In genomic region chr5:86352966-86353365, GRCm38 (mm10) we compare ENCODE assay signal across 9 mouse cellular contexts. TPM values are rescaled to one million over a fixed set of nuclear protein-coding genes. Genes with fewer than 3 reads are reported as not detected.
DNase-seq lines count a peak whose midpoint lies in the region; ATAC-seq and TF ChIP-seq lines count a peak whose summit lies in the region.
"Had no signal": no experiment of that assay in that cellular context is flagged by ENCODE, and none has a peak within 500 bp of the region (broad histone marks: within the 10 kb centered on the region; RNA-seq: fewer than 3 reads in every experiment).

No protein-coding gene starts in this region.

- no peaks in the 10 kb centered on the region for H3K27me3 ChIP-seq in forebrain, embryonic 11.5 days (ENCODE audit: control insufficient read depth, insufficient read depth, low read length)
- H3K27me3 ChIP-seq in forebrain, embryonic 10.5 days (ENCODE audit: poor library complexity, severe bottlenecking), result no peaks in the 10 kb centered on the region
- no peaks in the 10 kb centered on the region for H3K27me3 ChIP-seq in midbrain, postnatal 0 days (ENCODE audit: insufficient read depth, low read length)
- H3K27me3 ChIP-seq in midbrain, embryonic 16.5 days (ENCODE audit: control insufficient read depth, insufficient read depth, low read depth, low read length), result no peaks in the 10 kb centered on the region
- no peaks in the 10 kb centered on the region for H3K27me3 ChIP-seq in liver, embryonic 11.5 days (replicated peaks; ENCODE audit: control insufficient read depth, insufficient read depth, low read length)

- 21% methylated on average over 7 of the region's 7 CpGs for WGBS in forebrain, embryonic 11.5 days
- 27% methylated on average over 7 of the region's 7 CpGs for WGBS in forebrain, embryonic 10.5 days
- WGBS in midbrain, postnatal 0 days, result 22% methylated on average over 7 of the region's 7 CpGs
- WGBS in midbrain, embryonic 16.5 days, result 18% methylated on average over 7 of the region's 7 CpGs
- WGBS in liver, embryonic 11.5 days, result 21% methylated on average over 7 of the region's 7 CpGs

- H3K4me2 ChIP-seq in forebrain, embryonic 11.5 days (ENCODE audit: low read depth, low read length, severe bottlenecking), result no peak overlapping the region
- H3K4me2 ChIP-seq in midbrain, postnatal 0 days (ENCODE audit: low read depth, low read length, poor library complexity, severe bottlenecking), result no peak overlapping the region
- no peak overlapping the region for H3K4me2 ChIP-seq in midbrain, embryonic 16.5 days (ENCODE audit: low read length)
- no peak overlapping the region for H3K4me2 ChIP-seq in liver, embryonic 11.5 days

- peak; percentile 66 for ATAC-seq in forebrain, embryonic 11.5 days (replicated peaks; ENCODE audit: low FRiP score)
- no peak for ATAC-seq in midbrain, postnatal 0 days (ENCODE audit: low FRiP score)
- ATAC-seq in midbrain, embryonic 16.5 days, result no peak
- no peak for ATAC-seq in liver, embryonic 11.5 days (replicated peaks; ENCODE audit: low FRiP score)

- no peak overlapping the region for H3K27ac ChIP-seq in forebrain, embryonic 11.5 days (ENCODE audit: low read depth, low read length)
- no peak overlapping the region for H3K27ac ChIP-seq in forebrain, embryonic 10.5 days
- H3K27ac ChIP-seq in midbrain, postnatal 0 days (ENCODE audit: low read depth, low read length), result no peak overlapping the region
- H3K27ac ChIP-seq in midbrain, embryonic 16.5 days (ENCODE audit: low read length), result no peak overlapping the region
- H3K27ac ChIP-seq in liver, embryonic 11.5 days (ENCODE audit: low read depth, low read length), result no peak overlapping the region

- H3K9ac ChIP-seq in forebrain, embryonic 11.5 days (ENCODE audit: low read length), result no peak overlapping the region
- no peak overlapping the region for H3K9ac ChIP-seq in midbrain, postnatal 0 days (replicated peaks; ENCODE audit: low read length, poor library complexity, severe bottlenecking)
- no peak overlapping the region for H3K9ac ChIP-seq in midbrain, embryonic 16.5 days (ENCODE audit: low read depth, low read length)
- no peak overlapping the region for H3K9ac ChIP-seq in liver, embryonic 11.5 days (ENCODE audit: low read depth, low read length)

- no peak overlapping the region for H3K4me3 ChIP-seq in forebrain, embryonic 11.5 days (ENCODE audit: low read depth, low read length)
- no peak overlapping the region for H3K4me3 ChIP-seq in forebrain, embryonic 10.5 days
- H3K4me3 ChIP-seq in midbrain, postnatal 0 days (ENCODE audit: low read depth, low read length), result no peak overlapping the region
- H3K4me3 ChIP-seq in midbrain, embryonic 16.5 days (ENCODE audit: low read depth, low read length), result no peak overlapping the region
- no peak overlapping the region for H3K4me3 ChIP-seq in liver, embryonic 11.5 days (ENCODE audit: low read depth, low read length)

- peak; percentile 70 for TF ChIP-seq CTCF in midbrain, postnatal 0 days (IDR thresholded peaks at IDR 0.05)

- no peaks in the 10 kb centered on the region for H3K9me3 ChIP-seq in forebrain, embryonic 11.5 days (ENCODE audit: control insufficient read depth, low read length)
- H3K9me3 ChIP-seq in forebrain, embryonic 10.5 days, result no peaks in the 10 kb centered on the region
- no peaks in the 10 kb centered on the region for H3K9me3 ChIP-seq in midbrain, postnatal 0 days (ENCODE audit: low read length)
- no peaks in the 10 kb centered on the region for H3K9me3 ChIP-seq in midbrain, embryonic 16.5 days (replicated peaks; ENCODE audit: control insufficient read depth, low read length, poor library complexity, severe bottlenecking)
- no peaks in the 10 kb centered on the region for H3K9me3 ChIP-seq in liver, embryonic 11.5 days (ENCODE audit: control insufficient read depth, low read length)

- peak; percentile 50 for DNase-seq in forebrain, embryonic 11.5 days (ENCODE audit: low spot score)
- no peak for DNase-seq in forebrain, embryonic 10.5 days (ENCODE audit: extremely low spot score, low spot score)
- DNase-seq in midbrain, postnatal 0 days (ENCODE audit: low spot score), result peak; percentile 87
- peak; percentile 69 to 89 for DNase-seq in cerebellum, postnatal 10 days
- DNase-seq in induced T-regulatory cell, adult 2 months (ENCODE audit: low read depth), result peak; percentile 6
- DNase-seq in mesoderm, embryonic 11.5 days (ENCODE audit: low read depth, low spot score), result peak; percentile 59
- no peak for DNase-seq in liver, embryonic 11.5 days (ENCODE audit: low spot score)

- no peaks in the 10 kb centered on the region for H3K36me3 ChIP-seq in forebrain, embryonic 11.5 days (ENCODE audit: control insufficient read depth, insufficient read depth, low read length)
- no peaks in the 10 kb centered on the region for H3K36me3 ChIP-seq in forebrain, embryonic 10.5 days (replicated peaks)
- H3K36me3 ChIP-seq in midbrain, postnatal 0 days (ENCODE audit: insufficient read depth, low read length), result no peaks in the 10 kb centered on the region
- no peaks in the 10 kb centered on the region for H3K36me3 ChIP-seq in midbrain, embryonic 16.5 days (ENCODE audit: control insufficient read depth, insufficient read depth, low read length)
- no peaks in the 10 kb centered on the region for H3K36me3 ChIP-seq in liver, embryonic 11.5 days (ENCODE audit: control insufficient read depth, insufficient read depth, low read length)

- H3K4me1 ChIP-seq in forebrain, embryonic 11.5 days (replicated peaks; ENCODE audit: control insufficient read depth, insufficient read depth, low read length), result no peaks in the 10 kb centered on the region
- H3K4me1 ChIP-seq in forebrain, embryonic 10.5 days, result no peaks in the 10 kb centered on the region
- H3K4me1 ChIP-seq in midbrain, postnatal 0 days (ENCODE audit: insufficient read depth, low read length), result no peaks in the 10 kb centered on the region
- no peaks in the 10 kb centered on the region for H3K4me1 ChIP-seq in midbrain, embryonic 16.5 days (ENCODE audit: control insufficient read depth, insufficient read depth, low read length)
- H3K4me1 ChIP-seq in liver, embryonic 11.5 days (replicated peaks; ENCODE audit: control insufficient read depth, insufficient read depth, low read length), result no peaks in the 10 kb centered on the region

RNA-seq across cellular contexts. Expression of gene Tmprss11d, which starts 20.3 kb away (rescaled TPM):
- polyA plus RNA-seq in forebrain, embryonic 11.5 days (2014; fragmentation: Nextera tagmentation; extraction: Ambion mirVana), result not detected in 2 replicates
- polyA plus RNA-seq in forebrain, embryonic 10.5 days (2016; fragmentation: Nextera tagmentation; extraction: Ambion mirVana), result 0.11 TPM in 1 of 2 replicates, not detected in the other
- total RNA-seq in midbrain, postnatal 0 days (2014; rRNA removed), result 0.22 TPM in 1 of 2 replicates, not detected in the other
- polyA plus RNA-seq in midbrain, postnatal 0 days (2015; fragmentation: Nextera tagmentation; extraction: Ambion mirVana), result not detected in 2 replicates
- 0.08 and 0.10 TPM in 2 replicates for polyA plus RNA-seq in midbrain, embryonic 16.5 days (2015; fragmentation: Nextera tagmentation; extraction: Ambion mirVana)
- polyA plus RNA-seq in liver, embryonic 11.5 days (2014; fragmentation: Nextera tagmentation; extraction: Ambion mirVana), result not detected in 2 replicates
- total RNA-seq: heart, postnatal 14 days had no signal

Comparison
In these comparisons a context has a peak if more than half of its experiments do, and no peak if none do; other contexts are left out.
1. DNase-seq: peak in forebrain, embryonic 11.5 days (single experiment), midbrain, postnatal 0 days (single experiment), cerebellum, postnatal 10 days (2 of 2), induced T-regulatory cell, adult 2 months (single experiment) and mesoderm, embryonic 11.5 days (single experiment); none in forebrain, embryonic 10.5 days (single experiment) and liver, embryonic 11.5 days (single experiment).